Mouse (Mus musculus): ENCODE results near the gene Ankfn1. TPM values are rescaled to one million over a fixed set of nuclear protein-coding genes. Genes with fewer than 3 reads are reported as not detected.

Ankfn1 gene
- total RNA-seq, 4 experiments from 2014 or later: 0.17 to 0.27 (median 0.19) TPM; not detected in 1

DNA sequence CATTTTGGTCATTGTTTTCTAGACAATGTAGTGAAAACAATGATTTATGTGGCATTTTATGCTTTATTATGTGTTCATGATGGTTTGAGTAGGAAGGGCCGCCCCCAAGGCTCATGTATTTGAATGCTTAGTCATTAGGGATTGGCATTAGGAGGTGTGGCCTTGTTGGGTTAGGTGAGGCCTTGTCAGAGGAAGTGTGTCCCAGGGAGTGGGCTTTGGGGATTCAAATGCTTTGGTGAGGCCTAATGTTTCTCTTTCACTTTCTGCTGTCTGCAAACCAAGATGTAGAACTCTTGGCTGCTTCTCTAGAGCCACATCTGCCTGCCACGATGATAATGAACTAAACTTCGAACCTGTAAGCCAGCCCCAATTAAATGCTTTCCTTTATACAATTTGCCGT is 304.6 kb downstream of the Ankfn1 start:
- no peak for DNase-seq (ENCODE audit: low spot score in 2 of 2)

DNA sequence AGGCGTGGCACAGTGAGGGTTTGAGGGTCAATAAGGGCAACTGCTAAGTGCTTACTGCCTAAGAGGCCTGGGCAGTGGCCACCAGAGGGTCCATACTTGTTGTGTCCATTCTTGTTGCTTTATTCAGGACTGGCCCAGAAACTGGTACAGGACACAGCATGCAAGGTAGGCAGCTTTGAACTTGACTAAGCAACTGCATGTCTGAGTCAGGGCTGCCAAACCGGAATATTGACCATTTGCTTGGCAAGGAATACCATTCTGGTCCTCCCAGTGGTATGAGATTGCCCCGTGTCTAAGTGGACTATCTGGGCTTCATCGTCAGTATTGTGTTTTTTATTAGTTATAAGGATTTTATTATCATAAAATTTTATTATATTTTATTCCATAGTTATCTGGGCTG is 312.1 kb downstream of the Ankfn1 start:
- DNase-seq (ENCODE audit: low spot score in 2 of 2): no peak

DNA sequence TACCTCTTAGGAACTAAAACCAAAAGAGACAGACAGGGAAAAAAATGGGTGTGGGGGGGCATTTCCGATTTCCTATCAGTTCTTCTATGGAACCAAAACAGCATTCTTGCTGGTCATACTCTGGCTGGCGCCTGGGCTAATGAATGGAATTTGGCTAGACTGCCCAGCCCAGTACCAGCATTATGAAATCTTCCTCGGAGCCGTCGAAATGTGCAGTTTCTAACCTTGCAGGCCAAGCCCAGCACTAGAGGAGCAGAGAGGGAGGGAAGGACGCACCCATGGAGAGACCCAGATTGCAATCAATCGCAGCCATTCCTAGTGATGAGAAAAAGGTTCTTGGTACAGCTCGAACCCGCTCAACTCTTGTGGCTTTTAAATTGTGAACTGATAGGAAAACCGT is 315.2 kb downstream of the Ankfn1 start:
- DNase-seq (ENCODE audit: low spot score in 2 of 2): no peak

DNA sequence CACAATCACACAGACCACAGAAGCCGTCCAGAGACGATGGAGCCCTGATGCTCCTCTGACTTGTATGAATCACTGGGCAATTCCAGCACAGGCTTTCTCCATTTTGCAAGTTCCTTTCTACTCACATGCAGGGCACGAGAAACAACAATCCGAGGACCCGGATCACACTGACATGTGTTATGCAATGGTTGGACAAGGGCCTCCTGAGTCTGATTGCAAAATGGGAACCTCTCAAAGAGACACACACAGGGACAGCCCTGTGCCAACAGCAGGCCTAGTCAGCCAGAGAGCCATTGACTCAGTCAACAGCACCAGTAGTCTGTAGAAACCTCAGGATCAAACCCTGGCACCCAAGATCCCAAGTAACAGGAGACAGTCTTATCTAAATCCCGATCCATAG is 318.0 kb downstream of the Ankfn1 start:
- no peak for DNase-seq (ENCODE audit: low spot score in 2 of 2)

DNA sequence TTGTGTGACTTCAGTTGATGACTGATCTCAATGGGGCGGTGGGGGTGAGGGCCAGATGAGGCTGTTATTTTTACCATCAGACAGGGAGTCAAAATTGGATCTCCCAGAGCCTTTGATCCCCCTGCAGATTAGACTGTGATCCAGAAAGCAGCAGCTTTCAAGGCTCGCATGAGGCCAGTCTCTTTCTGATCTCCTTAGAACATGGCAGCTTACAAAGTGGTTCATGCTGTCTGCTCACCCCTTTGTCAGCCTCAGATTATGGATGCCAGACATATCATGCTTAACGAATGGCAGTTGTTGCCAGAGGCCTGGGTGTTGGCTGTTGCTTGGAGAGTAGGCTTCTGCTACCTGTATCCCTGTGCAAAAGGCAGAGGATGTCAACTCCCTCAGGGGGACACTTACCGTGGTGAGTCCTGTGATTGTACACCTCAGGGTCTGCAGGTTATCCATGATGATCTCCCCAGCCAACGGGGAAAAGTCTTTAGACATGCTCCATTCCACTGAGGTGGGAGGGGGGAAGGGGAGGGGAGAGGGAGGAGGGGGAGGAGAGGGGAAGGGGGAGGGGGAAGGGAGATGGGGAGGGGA is 321.7 kb downstream of the Ankfn1 start:
- no peak for DNase-seq (ENCODE audit: low spot score in 2 of 2)

DNA sequence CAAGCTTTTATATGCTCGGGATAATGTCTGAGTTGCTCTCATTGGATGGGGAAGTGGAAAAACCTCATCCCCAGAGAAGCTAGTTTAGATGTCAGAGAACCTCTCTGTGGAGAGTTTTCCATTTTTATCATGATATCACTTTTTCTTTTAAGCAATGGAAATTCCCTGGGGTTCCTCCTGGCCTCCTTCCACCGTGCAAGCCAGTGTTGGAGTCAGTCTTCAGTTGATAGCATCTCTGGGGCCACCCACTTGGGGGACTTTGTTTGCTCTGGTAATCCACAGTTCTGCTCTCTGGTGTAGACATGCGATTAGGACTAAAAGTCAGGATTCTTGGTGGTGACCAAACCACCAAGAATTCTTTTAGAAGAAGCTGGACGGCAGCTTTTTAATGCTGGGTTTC is 322.8 kb downstream of the Ankfn1 start:
- DNase-seq (ENCODE audit: low spot score in 2 of 2): peak in 1 of 2 experiments; percentile 9

DNA sequence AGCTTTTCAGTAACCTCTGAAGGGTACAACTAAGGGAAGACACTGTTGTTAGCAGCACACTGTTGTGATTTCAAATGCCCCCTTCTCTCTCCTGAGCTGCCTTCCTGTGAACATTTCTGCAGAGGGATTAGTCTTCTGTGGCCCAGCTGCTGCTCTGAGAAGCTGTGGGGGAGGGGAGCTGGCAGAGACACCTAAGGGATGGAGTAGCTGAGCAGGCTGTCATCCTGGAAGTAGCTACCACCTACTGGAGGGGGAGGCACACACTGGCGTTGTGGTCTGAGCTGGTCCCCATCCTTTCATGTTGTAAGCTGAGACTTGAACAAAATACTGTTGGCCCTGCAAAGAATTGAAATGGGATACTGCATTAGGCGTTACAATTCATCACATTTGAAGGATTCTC is 324.6 kb downstream of the Ankfn1 start:
- no peak for DNase-seq (ENCODE audit: low spot score in 2 of 2)

DNA sequence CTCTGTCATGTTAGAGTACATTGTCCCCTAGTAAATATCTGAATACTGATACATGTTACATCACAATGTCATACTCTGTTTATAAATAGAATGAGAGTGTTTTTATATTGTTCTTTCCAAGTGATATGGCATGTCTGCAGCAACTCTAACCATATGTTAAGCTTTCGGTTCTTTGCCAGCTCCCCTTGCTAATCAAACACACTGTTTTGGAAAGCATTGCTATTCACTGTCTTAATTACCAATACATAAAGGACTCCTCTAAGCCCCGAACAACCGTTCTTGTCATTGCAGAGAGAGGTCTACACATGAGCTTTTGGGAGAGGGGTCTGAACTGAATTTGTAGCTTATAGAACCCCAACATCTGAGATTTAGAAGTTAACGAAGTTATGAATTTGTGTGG is 327.0 kb downstream of the Ankfn1 start:
- no peak for DNase-seq (ENCODE audit: low spot score in 2 of 2)

DNA sequence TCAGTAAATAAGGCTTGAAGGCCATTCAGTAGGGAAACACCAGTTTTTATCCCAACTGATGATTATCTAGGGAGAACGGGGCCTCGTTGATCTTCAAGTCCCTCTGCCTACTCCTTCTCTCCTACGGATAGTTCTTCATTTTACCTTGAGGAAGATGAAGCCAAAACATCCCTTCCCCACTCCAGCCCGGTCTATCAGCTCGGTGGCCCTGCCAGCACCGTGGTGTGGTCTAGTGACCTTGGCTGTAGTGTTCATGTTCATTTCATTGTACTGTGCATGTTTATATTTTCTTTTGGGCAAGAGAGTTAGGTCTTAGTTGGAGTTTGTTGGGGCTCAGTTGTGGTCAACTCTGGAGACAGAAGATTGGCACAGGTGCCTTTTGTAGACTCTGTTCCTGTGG is 328.5 kb downstream of the Ankfn1 start:
- DNase-seq (ENCODE audit: low spot score in 2 of 2): no peak

DNA sequence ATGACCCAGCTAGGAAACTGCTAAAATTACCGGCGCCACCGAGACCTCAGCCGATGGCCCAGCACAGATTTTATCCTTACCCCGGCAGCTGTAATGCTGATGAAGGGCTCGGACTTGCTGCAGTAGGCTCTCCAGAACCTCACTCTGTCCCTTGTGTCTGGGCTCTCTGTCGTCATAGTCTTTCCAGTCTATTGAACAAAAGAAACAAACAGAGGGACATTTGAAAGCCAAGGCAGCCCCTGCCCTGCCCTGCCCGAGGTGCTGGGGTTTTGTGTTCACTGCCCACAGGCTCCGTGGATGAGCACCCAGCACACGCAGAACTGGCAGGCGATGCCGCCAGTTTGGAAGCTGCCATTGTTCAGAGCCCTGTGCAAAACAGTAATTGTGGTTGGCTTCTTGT is 330.0 kb downstream of the Ankfn1 start:
- no peak for DNase-seq (ENCODE audit: low spot score in 2 of 2)

DNA sequence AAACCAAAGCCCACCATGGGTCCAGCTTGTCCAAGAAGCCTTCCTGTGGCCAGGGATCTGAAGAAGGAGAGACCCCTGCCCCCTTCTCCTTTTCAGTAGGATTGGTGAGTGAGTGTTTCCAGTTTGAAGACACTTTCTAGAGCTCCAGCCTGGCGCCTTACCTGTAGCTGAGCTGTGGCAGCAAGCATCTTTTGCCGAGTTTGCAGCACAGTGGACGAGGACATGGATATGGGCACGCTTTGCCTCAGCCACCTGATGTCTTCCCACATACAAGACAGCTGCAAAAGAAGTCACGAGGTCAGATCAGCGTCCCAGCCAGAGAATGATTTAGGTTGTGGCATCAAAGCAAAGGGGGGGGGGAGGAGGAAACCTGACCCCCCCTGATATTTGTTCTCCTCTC is 336.9 kb downstream of the Ankfn1 start:
- DNase-seq (ENCODE audit: low spot score in 2 of 2): no peak

DNA sequence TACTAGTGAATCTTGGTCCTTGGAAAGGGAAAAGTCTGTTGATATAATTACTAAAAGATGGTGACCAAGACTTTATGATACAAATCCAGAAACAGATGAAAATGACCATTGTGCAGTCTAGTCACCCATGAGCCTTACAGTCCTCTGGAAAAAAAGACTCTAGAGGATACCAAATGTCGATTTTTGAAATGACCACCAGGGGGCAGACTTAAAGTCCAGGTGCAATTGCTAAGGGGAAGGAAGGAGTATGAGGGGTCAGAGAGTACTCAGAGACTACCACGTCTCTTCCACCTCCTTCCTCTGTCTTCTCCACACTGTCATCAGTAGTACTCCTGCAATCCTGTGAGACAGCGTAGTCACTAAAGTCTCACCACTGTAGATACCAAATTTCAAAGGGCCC is 353.1 kb downstream of the Ankfn1 start:
- no peak for DNase-seq (ENCODE audit: low spot score in 2 of 2)

DNA sequence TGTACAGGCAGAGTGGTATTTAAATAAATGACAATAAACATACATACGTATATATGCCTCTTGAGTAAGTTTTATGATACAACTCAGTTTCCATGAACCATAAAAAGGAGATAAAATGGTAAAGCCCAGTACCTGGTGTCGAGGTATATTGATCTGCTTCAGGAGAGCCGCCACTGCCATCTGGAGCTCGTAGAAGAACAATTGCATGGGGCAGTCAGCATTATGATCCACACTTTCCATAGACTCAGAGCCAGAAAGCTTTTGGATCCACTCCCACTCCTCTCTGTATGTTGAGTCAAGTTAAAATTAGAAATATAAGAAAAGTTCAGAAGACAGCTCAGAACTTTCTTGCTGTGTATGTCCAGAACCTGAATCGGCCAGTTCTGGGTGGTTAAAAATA is 354.8 kb downstream of the Ankfn1 start:
- no peak for DNase-seq (ENCODE audit: low spot score in 2 of 2)

DNA sequence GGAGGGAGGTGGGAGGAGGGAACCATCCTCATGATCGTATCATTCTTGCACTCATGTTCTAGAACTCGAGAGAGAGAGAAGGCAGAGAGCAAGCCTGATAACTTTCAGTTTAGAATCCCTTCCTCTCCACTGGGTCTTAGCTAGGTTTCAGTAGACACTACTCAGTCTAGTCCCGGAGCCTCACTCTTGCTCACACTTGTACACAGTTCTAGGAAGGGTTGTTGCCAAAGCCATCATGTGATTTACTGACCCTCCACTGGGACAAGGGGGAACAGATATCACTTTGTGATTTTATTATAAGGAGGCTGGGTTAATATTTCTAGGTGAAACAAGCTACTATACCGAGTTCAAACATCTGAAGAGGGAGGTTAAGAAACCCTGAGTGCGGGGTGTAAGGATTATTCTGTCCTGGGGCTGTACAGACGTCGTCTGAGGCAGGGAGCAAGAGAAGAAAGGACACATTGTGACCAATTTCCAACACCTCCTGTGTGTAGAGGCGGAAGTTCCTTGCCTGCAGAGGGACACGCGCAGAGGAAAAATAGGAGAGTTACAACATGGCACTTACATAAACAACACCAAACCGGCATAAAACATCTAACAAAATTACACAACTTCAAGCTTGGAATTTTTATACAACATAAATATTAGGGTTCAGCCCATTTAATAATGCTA is 356.6 kb downstream of the Ankfn1 start:
- no peak for DNase-seq (ENCODE audit: low spot score in 2 of 2)

DNA sequence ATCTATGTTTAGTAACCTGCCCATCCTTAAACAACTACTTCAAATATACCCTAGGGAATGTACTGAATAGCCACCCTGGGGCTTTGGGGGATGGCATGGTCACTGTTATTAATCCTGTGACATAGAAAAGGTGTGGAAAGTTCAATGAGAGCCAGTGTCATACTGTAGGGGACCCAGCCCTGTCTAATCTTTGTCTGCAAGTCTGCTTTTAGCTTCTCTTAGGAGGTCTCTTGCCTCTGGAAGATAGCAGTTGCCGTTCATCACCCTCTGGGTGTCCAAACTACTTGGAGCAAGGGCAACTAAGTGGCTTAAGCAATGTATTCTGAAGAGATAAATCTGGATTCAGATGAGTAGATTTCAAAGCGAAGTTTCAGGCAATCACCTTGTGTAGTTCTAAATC is 357.6 kb downstream of the Ankfn1 start:
- no peak for DNase-seq (ENCODE audit: low spot score in 2 of 2)

DNA sequence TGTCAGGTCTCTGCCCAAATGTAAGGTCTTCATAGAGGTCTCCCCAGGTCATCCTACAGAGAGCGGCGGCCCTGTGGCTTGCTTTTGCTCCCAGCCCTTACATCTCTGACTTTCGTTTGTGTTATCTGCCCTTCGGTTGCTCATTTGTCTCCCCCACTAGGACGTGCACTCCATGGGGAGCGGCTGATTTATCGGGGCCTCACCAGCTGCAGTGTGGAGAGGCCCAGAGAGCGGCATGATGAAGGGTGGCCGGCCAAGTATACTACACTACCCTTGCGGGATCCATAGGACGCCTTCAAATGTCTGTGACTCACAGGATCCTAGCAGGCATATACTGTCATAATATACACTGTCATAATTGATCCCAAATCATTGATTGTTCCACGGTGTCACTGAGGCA is 358.8 kb downstream of the Ankfn1 start:
- DNase-seq (ENCODE audit: low spot score in 2 of 2): no peak

DNA sequence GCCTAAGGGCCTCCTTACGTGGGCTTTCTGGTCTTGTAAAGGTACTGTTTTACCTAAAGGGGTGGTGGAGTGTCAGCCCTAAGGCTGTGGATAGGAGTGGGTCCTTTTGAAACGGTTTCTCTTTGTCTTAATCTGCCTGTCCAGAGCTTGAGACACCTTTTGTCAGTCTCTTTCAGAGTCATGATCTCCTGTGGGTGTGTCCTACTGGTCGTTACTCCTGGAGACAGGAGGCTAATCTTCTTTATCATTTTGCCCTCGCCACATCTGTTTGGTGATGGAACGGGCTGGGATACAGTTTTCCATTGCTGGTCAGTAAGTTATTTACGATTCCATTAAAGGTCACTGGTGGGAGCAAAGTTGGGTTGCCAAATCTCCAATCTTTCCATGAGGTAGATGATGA is 360.7 kb downstream of the Ankfn1 start:
- no peak for DNase-seq (ENCODE audit: low spot score in 2 of 2)

DNA sequence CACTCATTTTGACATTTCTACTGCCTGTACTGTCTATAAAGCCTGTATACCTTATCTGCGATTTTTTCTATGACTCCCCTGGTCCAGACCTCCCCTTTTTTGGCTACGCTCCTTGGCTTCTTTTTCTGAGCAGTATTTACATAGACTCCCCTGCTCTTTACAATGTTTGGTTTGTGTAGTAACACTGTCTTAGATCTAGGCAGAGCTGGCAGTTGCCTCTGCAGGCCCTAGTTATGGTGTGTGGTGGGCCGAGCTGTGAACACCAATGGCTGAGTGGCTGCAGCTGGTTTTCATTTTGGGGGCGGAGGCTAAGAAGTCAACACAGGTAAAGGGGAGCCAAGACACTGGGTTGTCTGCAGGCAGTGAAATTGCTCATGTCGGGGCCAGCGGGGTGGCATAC is 368.7 kb downstream of the Ankfn1 start:
- no peak for DNase-seq (ENCODE audit: low spot score in 2 of 2)

DNA sequence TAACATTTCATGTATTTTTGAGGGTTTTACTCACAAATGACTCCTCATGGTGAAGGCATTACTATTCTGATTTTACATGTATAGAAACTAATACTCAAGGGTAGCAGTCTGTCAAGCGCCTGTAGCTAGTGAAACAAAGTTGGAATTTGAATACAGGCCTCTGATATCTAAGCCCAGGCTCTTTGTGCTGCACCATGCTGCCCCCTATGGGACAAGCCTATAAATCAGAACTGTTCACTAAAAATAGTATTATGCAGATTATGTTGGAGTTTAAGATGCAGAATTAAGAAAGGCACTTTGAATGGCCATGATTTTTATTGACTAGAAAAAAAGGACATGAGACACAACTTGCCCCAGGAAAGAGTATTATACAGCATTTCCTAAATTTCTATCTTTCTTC is 373.0 kb downstream of the Ankfn1 start:
- DNase-seq (ENCODE audit: low spot score in 2 of 2): no peak

DNA sequence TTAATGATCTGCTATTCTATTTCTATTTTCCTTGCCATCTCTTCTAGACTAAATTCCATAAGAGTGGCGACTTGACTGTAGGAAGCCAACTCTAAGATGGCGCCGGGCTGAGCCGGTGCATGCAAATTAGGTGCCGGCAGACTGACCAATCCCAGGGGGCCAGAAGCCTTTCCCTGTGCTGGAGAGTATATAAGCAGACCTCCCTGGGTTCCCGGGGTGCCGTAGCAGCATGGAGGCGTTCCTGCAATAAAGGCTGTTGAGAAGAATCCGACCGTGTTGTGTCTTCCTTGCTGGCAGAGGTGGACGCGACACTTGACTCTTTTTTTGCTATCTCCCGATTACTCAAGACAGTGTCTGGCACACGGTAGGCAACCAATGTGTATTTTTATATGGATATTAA is 374.0 kb downstream of the Ankfn1 start:
- DNase-seq (ENCODE audit: low spot score in 2 of 2): no peak

DNA sequence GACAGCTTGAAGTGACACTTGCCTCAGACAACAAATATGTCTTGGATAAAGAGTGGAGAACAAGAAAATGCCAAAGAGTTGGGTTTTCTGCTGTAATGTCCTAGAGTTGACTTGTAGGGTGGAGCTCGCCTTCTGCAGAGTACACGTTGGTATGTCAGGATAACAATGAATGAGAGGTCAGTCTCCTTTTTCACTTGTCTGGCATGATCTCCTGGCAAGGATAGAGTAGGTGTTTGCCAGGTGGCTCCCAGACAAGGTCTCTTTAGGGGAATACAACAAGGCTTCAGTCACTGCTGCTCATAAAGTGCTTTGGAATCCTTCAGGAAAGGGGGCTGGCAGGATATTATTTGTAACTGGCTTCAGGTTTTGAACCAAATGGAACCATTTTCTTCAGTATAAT is 388.6 kb downstream of the Ankfn1 start:
- no peak for DNase-seq (ENCODE audit: low spot score in 2 of 2)

DNA sequence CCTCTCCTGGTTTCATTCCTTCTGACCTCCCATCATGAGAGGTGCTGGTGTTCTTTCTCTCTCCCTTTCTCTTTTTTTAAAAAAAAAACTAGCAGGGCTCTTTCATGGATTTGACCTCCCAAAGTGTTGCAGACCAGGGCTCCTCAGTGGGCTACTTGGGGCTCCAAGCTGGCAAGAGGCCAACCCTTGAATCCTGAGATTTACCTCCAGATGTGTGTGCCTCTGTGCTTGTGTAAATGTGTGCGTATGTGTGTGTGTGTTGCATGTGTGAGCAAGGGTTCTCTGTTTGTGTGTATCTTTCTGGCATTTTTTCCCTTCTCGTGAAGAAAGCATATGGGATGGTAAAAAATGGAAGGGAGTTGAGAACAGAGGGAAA is 394.8 kb downstream of the Ankfn1 start:
- DNase-seq (ENCODE audit: low spot score in 2 of 2): no peak

DNA sequence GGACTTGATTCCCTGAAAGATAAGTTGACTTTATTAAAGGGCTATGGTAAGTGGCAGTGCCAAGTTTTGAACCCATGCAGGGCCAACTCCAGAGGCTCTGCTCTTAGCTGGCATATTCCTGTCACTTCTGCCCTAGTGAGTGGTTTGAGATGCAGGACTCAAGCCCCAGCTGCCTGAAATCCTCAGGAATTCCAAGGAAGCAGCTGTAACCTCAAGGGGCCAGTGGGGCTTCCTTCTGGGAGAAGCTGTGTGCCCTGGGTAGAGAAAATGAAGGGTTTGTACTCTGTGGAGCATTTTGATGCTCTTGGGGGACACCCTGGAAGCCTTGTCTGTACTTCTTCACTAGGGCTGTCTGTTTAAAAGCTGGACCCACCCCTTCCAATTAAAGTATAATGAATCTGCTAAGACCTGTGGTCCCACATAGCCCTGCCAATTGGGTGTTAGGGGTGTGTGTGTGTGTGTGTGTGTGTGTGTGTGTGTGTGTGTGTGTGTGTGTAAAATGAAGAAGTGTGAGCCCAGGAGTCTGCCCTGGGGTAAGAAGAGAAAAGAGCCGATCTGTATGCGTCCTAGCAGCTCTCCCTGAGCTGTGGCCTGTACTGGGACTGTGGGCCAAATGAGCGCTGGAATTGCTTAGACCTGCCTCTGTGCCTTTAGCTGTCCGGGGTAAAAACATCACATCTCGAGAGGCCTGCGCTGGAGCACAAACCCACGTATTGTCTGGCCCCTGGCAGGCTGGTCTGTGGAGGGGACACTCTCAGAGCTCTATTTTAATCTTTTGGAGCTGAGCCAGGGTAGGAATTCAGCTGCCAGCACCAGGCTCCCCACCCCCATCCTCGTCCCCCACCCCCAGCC is 395.4 kb downstream of the Ankfn1 start:
- DNase-seq (ENCODE audit: low spot score in 2 of 2): no peak
